Mouse (Mus musculus): ENCODE data around the gene Srp68. TPM values are rescaled to one million over a fixed set of nuclear protein-coding genes. Genes with fewer than 3 reads are reported as not detected.

Gene Srp68
- polyA plus RNA-seq, 1 experiment = 23.4 TPM

- Histone ChIP-seq H3K4me3 (ENCODE audit: insufficient read depth, low read depth, low read length) (no peak overlapping the region), H3K4me1 (ENCODE audit: control insufficient read depth, insufficient read depth, insufficient read length, low read length) (0 out of 2 replicates have a peak, but pooled peaks cover 3% of the 10 kb centered on the region), H3K27ac (replicated peaks; ENCODE audit: low read depth, low read length) (no peak overlapping the region)
Measured at GRCm38 (mm10) chr11:116269560-116269959, 4.5 kb downstream of the Srp68 start.

GRCm38 (mm10) chr11:116268313-116268712 is 5.7 kb downstream of the Srp68 start:
- H3K27ac ChIP-seq (replicated peaks; ENCODE audit: low read depth, low read length) = no peak overlapping the region
- H3K4me3 ChIP-seq (ENCODE audit: insufficient read depth, low read depth, low read length) = no peak overlapping the region
- H3K4me1 ChIP-seq (ENCODE audit: control insufficient read depth, insufficient read depth, insufficient read length, low read length) = 0 out of 2 replicates have a peak, but pooled peaks cover 3% of the 10 kb centered on the region

DNA sequence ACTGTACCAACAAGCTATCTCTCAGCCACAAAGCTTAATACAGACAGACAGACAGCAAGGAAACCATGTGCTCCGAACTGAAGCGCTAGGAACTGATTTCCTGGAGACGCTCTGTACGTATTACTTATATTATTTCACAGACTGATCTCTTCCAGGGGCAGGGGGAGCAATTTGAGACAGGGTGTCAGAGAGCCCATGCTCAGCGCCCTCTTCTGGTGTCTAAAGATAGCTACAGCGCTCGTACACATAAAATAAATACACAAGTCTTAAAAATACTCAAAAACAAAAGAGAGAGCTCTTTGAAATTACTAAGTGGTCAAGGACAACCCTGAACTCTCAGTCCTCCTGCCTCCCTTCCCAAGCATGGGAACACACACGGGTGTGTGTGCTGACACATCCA is 6.4 kb downstream of the Srp68 start:
- Histone ChIP-seq H3K4me1 (ENCODE audit: control insufficient read depth, insufficient read depth, insufficient read length, low read length) (0 out of 2 replicates have a peak, but pooled peaks cover 2% of the 10 kb centered on the region), H3K4me3 (ENCODE audit: insufficient read depth, low read depth, low read length) (no peak overlapping the region), H3K27ac (replicated peaks; ENCODE audit: low read depth, low read length) (no peak overlapping the region)

DNA sequence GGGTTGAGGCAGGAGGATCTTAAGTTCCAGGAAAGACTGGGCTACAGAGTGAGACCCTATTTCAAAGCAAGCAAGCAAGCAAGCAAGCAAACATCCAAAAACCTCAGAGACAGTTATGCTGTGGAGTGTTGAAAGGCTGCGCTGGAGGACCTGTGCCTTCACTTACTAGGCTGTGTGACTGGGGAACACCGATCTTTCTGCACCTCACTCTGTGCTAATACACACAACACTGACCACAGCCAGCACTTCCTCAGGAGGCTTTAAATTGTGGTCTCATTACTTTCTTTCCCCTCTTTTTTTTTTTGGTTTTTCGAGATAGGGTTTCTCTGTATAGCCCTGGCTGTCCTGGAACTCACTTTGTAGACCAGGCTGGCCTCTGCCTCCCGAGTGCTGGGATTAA is 8.2 kb downstream of the Srp68 start:
- H3K27ac ChIP-seq (replicated peaks; ENCODE audit: low read depth, low read length) = no peak overlapping the region
- H3K4me3 ChIP-seq (ENCODE audit: insufficient read depth, low read depth, low read length) = no peak overlapping the region
- no peaks in the 10 kb centered on the region for H3K4me1 ChIP-seq (ENCODE audit: control insufficient read depth, insufficient read depth, insufficient read length, low read length)

DNA sequence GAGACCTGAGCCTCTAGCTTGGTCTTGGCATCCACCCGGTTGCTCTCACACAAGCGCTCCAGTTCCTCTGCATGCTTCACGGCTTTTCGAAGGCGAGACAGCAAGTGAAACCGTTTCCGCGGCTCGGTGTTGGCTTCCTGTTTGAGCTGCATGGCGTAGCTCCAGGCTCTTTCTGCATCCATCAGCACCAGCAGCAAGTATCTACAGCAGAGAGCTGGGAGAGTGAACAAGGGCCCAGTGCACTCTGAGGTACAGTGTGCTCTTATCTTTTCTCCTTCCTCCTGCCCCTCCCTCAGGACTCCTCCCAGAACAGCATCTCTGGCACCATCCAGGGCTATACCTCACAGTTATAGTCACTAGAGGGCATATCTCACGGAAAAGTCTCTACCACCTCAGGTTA is 8.7 kb downstream of the Srp68 start:
- no peak overlapping the region for H3K27ac ChIP-seq (replicated peaks; ENCODE audit: low read depth, low read length)
- H3K4me3 ChIP-seq (ENCODE audit: insufficient read depth, low read depth, low read length) = no peak overlapping the region
- H3K4me1 ChIP-seq (ENCODE audit: control insufficient read depth, insufficient read depth, insufficient read length, low read length) = no peaks in the 10 kb centered on the region

GRCm38 (mm10) chr11:116260259-116260658 is 13.8 kb downstream of the Srp68 start:
- Histone ChIP-seq H3K4me3 (ENCODE audit: insufficient read depth, low read depth, low read length) (no peak overlapping the region), H3K27ac (replicated peaks; ENCODE audit: low read depth, low read length) (no peak overlapping the region), H3K4me1 (ENCODE audit: control insufficient read depth, insufficient read depth, insufficient read length, low read length) (no peaks in the 10 kb centered on the region)

DNA sequence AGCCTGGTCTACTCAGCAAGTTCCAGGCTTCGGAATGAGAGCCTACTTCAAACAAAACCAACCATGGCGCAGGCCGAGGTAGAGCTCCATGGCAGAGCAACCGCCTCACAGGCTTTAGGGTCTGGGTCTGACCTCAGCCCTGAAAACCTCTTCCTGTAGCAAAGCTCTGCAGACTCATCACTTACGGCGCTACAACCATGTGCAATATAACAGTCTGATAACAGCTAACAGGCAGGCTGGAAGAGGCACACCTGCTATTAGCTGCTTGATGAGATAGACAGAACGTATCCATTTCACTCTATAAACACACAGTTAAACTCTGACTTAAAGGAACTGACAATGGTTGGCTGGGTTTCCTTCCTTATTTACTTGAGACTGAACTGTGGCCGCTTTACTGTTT is 14.6 kb downstream of the Srp68 start:
- Histone ChIP-seq H3K4me3 (ENCODE audit: insufficient read depth, low read depth, low read length) (no peak overlapping the region), H3K27ac (replicated peaks; ENCODE audit: low read depth, low read length) (no peak overlapping the region), H3K4me1 (ENCODE audit: control insufficient read depth, insufficient read depth, insufficient read length, low read length) (no peaks in the 10 kb centered on the region)

- Histone ChIP-seq H3K4me3 (ENCODE audit: insufficient read depth, low read depth, low read length) (no peak overlapping the region), H3K4me1 (ENCODE audit: control insufficient read depth, insufficient read depth, insufficient read length, low read length) (no peaks in the 10 kb centered on the region), H3K27ac (replicated peaks; ENCODE audit: low read depth, low read length) (no peak overlapping the region)
Measured at GRCm38 (mm10) chr11:116255982-116256675, 17.9 kb downstream of the Srp68 start.

GRCm38 (mm10) chr11:116255090-116255981 is 18.7 kb downstream of the Srp68 start:
- Histone ChIP-seq H3K4me1 (ENCODE audit: control insufficient read depth, insufficient read depth, insufficient read length, low read length) (no peaks in the 10 kb centered on the region), H3K27ac (replicated peaks; ENCODE audit: low read depth, low read length) (no peak overlapping the region), H3K4me3 (ENCODE audit: insufficient read depth, low read depth, low read length) (no peak overlapping the region)

GRCm38 (mm10) chr11:116254627-116255026 is 19.4 kb downstream of the Srp68 start:
- Histone ChIP-seq H3K4me1 (ENCODE audit: control insufficient read depth, insufficient read depth, insufficient read length, low read length) (no peaks in the 10 kb centered on the region), H3K27ac (replicated peaks; ENCODE audit: low read depth, low read length) (no peak overlapping the region), H3K4me3 (ENCODE audit: insufficient read depth, low read depth, low read length) (no peak overlapping the region)

DNA sequence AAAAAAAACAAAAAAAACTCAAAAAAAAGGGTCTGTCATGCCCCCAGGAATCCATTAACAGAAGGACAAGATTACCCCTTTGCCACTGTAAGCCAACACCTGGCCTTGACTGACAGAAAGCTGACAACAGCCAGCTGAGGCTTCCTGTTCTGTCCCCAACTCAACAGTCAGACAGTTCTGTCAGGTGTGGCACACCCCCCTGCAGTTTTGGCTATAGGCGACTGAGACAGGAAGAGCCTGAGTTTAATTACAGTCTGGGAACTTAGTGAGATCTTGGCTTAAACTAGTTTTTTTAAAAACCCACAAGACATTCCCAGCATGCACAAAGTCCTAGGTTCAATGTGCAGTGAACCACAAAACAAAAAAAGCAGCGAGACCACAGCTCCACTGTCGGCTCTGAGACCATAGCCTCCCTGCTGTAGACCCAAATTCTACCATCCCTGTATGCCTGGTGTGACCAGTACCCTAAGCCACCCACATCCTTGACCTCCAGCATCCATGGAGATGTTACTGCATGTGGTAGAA is 20.9 kb downstream of the Srp68 start:
- no peak overlapping the region for H3K4me3 ChIP-seq (ENCODE audit: insufficient read depth, low read depth, low read length)
- no peak overlapping the region for H3K27ac ChIP-seq (replicated peaks; ENCODE audit: low read depth, low read length)

GRCm38 (mm10) chr11:116250898-116251297 is 23.1 kb downstream of the Srp68 start:
- H3K27ac ChIP-seq (replicated peaks; ENCODE audit: low read depth, low read length) = no peak overlapping the region
- H3K4me3 ChIP-seq (ENCODE audit: insufficient read depth, low read depth, low read length) = no peak overlapping the region
- no peaks in the 10 kb centered on the region for H3K4me1 ChIP-seq (ENCODE audit: control insufficient read depth, insufficient read depth, insufficient read length, low read length)

More for the DNA sequence above, 20.9 kb downstream of the Srp68 start:
- no peaks in the 10 kb centered on the region for H3K4me1 ChIP-seq (ENCODE audit: control insufficient read depth, insufficient read depth, insufficient read length, low read length)

GRCm38 (mm10) chr11:116247502-116248222 is 26.4 kb downstream of the Srp68 start:
- Histone ChIP-seq H3K27ac (replicated peaks; ENCODE audit: low read depth, low read length) (no peak overlapping the region), H3K4me1 (ENCODE audit: control insufficient read depth, insufficient read depth, insufficient read length, low read length) (no peaks in the 10 kb centered on the region)

GRCm38 (mm10) chr11:116245616-116246015 is 28.4 kb downstream of the Srp68 start:
- Histone ChIP-seq H3K4me3 (ENCODE audit: insufficient read depth, low read depth, low read length) (no peak overlapping the region), H3K27ac (replicated peaks; ENCODE audit: low read depth, low read length) (no peak overlapping the region), H3K4me1 (ENCODE audit: control insufficient read depth, insufficient read depth, insufficient read length, low read length) (no peaks in the 10 kb centered on the region)

More at GRCm38 (mm10) chr11:116247502-116248222, 26.4 kb downstream of the Srp68 start:
- H3K4me3 ChIP-seq (ENCODE audit: insufficient read depth, low read depth, low read length) = no peak overlapping the region

- Histone ChIP-seq H3K4me1 (ENCODE audit: control insufficient read depth, insufficient read depth, insufficient read length, low read length) (no peaks in the 10 kb centered on the region), H3K27ac (replicated peaks; ENCODE audit: low read depth, low read length) (no peak overlapping the region), H3K4me3 (ENCODE audit: insufficient read depth, low read depth, low read length) (no peak overlapping the region)
Measured at GRCm38 (mm10) chr11:116244580-116244979, 29.4 kb downstream of the Srp68 start.

All from brown adipose tissue, adult 24 weeks (tissue).